Mouse (Mus musculus) WW6 (cell line): ENCODE data around the gene Arel1.

Experiments used
- DNase-seq: peaks from one replicate; pipeline ENCODE4 v3.0.0-alpha.2; 2013; ENCODE audit warnings: low read depth, low spot score

Gene Arel1

GRCm38 (mm10) chr12:84948584-84949285 lies 22.0 kb downstream of the Arel1 start:
- DNase-seq: no peak

- no peak for DNase-seq
Measured at GRCm38 (mm10) chr12:84947894-84948583, 22.7 kb downstream of the Arel1 start.

DNA sequence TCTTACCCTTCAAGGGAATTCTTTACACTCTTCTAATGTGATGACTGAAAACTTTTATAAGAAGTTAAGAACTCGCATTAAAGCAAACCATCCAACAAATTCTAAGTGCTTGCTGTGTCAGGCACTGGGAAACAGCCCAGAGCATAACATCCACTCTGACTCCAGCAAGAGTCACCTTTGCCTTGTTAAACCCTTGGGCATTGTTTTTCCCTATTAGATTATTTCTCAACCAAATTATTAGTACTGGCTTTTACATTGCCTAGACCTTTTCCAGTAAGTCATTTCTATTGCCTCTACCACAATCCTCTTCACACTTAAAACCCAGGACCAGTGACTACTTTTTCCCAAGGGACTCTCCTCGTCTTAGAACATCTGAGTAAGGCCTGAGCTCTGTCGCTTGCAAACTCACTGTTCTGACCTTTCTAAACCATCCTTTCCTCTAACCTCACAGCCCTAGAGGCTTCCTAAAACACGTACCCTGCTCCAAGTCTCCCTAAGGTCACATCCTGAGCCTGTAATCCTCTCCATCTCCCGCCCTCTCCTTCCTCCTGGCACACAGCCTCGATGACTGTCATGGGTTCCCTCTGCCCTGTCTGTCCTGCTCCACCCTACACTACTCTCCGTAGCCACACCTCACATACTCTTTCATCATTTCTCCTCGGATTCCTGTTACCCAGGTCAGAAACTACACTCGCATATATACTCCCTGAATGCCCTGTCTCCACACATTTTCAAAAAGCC lies 25.7 kb downstream of the Arel1 start:
- DNase-seq: no peak

GRCm38 (mm10) chr12:84944150-84944812 lies 26.4 kb downstream of the Arel1 start:
- no peak for DNase-seq

GRCm38 (mm10) chr12:84943006-84943952 lies 27.4 kb downstream of the Arel1 start:
- DNase-seq: no peak

- DNase-seq: no peak
Measured at GRCm38 (mm10) chr12:84941717-84942116, 29.0 kb downstream of the Arel1 start.

DNA sequence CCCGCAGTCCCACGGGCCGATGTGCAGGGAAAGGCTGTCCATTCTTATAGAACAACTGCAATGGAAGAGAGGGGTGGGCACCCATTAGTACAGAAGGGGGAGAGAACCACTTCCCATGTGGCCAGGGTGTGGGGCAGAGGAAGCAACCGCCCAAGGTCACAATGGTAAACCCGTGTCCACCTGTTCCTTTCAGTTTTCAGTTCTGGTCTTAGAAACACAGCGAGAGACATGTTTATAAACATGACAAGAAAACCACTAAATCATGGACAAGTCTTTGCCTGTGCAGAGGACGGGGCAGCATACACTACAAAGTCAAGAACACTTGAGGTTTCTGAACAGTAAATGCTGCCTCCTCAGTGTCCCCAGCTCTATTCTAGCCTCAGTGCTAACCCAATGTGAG lies 30.4 kb downstream of the Arel1 start:
- DNase-seq: no peak

GRCm38 (mm10) chr12:84939117-84939516 lies 31.6 kb downstream of the Arel1 start:
- no peak for DNase-seq

GRCm38 (mm10) chr12:84935343-84935742 lies 35.4 kb downstream of the Arel1 start:
- DNase-seq: no peak

- DNase-seq: no peak
Measured at GRCm38 (mm10) chr12:84932210-84932609, 38.5 kb downstream of the Arel1 start.

- no peak for DNase-seq
Measured at GRCm38 (mm10) chr12:84926542-84926941, 44.2 kb downstream of the Arel1 start.

DNA sequence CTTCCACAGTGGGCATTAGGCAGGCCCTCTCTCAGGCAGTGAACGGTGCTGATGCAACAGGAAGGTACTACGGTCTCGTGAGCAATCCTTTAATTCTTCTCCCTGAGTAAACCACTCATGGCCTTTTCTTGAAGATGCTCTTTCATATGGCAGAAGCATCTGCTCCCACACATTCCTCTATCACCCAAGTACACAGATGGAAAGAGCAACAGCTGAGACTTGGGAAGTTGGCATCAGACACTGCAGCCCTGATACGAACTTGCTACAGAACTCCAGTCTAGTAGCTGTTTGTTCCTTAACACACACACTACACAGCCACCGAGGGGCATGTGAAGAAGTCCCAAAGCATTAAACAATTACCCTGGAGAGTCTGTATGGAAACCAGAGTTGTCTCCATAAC lies 46.4 kb downstream of the Arel1 start:
- no peak for DNase-seq

GRCm38 (mm10) chr12:84921881-84922419 lies 48.8 kb downstream of the Arel1 start:
- DNase-seq: no peak

DNA sequence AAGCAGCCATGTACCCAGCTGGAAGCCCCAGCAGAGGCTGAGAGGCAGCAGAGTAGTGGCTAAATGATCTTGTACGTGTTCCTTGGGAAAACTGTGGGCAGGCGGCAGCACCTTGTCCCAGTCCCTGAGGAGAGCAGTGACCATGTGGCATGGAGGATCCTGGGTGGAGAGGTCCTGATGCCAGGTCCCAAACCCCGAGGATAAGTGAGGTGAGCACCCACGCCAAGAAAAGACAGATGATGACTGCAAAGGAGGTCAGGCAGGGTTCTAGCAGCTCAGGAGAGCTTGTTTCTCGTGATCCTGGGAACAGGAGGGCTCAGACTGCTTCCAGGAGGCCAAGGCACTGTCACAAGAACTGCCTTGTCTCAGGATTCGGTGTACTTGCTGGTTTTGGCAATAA lies 51.9 kb downstream of the Arel1 start:
- DNase-seq: no peak

- no peak for DNase-seq
Measured at GRCm38 (mm10) chr12:84917799-84918198, 52.9 kb downstream of the Arel1 start.

DNA sequence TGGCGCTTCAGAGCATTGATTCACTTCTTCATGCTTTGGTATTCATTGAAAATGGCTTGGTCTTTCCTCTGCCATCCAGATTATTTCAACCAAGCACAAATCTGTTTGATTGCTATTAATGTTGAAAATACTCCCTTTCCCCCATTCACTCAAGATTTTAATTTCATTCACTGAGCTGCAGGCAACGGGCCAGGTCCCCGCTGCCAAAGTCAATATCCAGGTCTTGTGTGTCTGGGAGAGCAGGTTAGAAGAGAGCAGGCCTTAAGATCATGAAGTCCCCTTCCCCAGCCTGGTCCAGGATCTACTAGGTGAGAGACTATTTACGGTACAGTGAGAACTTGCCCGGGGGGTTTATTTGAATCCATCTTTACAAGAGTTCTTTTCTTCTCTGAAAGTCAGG lies 55.7 kb downstream of the Arel1 start:
- DNase-seq: no peak

GRCm38 (mm10) chr12:84912652-84913104 lies 58.0 kb downstream of the Arel1 start:
- no peak for DNase-seq

GRCm38 (mm10) chr12:84911640-84912039 lies 59.1 kb downstream of the Arel1 start:
- no peak for DNase-seq

DNA sequence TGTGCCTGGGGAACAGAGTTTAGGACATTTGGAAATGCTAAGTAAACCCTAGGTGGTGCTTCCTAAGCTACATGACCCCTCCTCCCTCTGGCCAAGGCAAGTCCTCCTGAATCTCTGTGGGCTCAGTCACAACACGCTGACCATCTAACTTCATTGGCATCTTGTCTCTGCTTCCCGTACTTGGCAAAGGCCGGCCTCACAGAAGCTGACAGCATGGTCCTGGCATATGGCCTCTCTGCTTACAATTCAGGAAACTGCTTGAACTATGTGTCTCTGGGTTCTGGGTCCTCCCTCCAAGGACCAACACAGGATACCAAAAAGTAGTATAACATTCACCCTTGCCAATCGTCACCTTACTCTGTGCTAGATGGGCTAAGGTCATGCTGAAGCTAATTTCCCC lies 60.6 kb downstream of the Arel1 start:
- no peak for DNase-seq

DNA sequence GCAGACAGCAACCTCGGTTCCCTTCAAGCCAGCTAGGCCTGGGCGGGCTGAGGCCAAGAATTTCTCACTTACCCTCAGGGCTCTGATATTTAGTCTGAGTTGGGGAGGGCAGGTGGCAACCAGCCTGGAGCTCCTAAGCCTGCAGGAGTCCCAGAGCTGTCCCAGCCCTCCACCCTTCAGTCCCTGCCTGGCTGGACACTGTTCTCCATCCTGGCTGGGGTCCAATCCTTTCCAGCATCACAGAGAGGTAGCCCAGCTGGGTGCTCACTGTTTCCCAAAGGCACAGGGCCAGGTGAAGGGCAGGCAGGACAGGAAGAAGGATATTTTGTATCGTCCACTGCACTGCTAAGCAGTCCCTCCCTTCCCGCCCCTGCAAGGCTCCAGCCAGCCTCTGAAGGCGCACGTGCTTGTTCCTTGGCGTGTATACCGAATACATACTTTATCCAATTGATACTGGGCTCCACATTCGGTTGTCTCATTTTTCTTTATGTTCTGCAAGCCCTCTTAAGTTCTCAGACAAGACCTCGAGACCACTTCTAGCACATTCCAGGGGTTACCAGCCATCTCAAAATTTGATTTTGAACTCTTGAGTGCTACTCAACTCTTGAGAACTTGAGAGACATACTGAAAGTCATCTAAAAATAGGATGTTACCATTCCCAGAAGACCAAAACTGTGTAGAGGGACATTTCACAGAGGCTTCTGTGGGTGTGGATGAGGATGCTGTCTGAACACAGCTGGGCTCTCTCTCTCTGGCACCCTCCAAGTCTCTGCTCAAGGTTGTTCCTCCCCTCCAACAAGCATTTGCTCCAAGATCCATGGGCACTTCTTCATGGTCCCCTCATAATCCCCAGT lies 62.8 kb downstream of the Arel1 start:
- DNase-seq: no peak
